Mouse (Mus musculus) cortical plate, adult 2 months (tissue): ENCODE measurements around the gene Hsd17b13.

Experiments used
- CTCF ChIP-seq: fragments of 200-500 bp; IDR thresholded peaks from 2 replicates; pipeline ENCODE4 v1.5.1; 2011; ENCODE audit warnings: mild to moderate bottlenecking, control low read depth, low read length; ENCODE audit not compliant: insufficient read depth; ENCODE audit errors: extremely low read depth
- POLR2A ChIP-seq: fragments of 200-500 bp; IDR thresholded peaks from 2 replicates; pipeline ENCODE4 v1.6.1; 2011; ENCODE audit warnings: mild to moderate bottlenecking, low read length, control low read depth; ENCODE audit not compliant: insufficient read depth; ENCODE audit errors: extremely low read depth

GRCm38 (mm10) chr5:103930511-103930910 lies 46.7 kb downstream of the Hsd17b13 start:
- no peak for TF ChIP-seq CTCF
- no peak for TF ChIP-seq POLR2A
